Comparison of ENCODE assay signal across 8 mouse cellular contexts in genomic region chr5:115404241-115404794, GRCm38 (mm10). TPM values are rescaled to one million over a fixed set of nuclear protein-coding genes. Genes with fewer than 3 reads are reported as not detected.
DNase-seq lines count a peak whose midpoint lies in the region; ATAC-seq and TF ChIP-seq lines count a peak whose summit lies in the region.

No protein-coding gene starts in this region.

- peak; percentile 11 to 28 for DNase-seq in frontal cortex, postnatal 36 days (ENCODE audit: low spot score in 2 of 2)
- peak; percentile 82 for DNase-seq in embryo, embryonic 9.5 days (ENCODE audit: extremely low spot score)
- peak; percentile 30 to 57 for DNase-seq in kidney, postnatal 4 days
- no peak for DNase-seq in c-Kit-positive CD71-positive TER-119-positive erythroid progenitor cells, embryonic 14.5 days (ENCODE audit: low spot score)
- DNase-seq in thymus, postnatal 0 days (ENCODE audit: low spot score): no peak

- H3K27ac ChIP-seq in ES-Bruce4 (ENCODE audit: insufficient read depth, low read length): peak overlapping the region; percentile 77
- peak overlapping the region; percentile 98 for H3K27ac ChIP-seq in midbrain, embryonic 12.5 days (replicated peaks)

- TF ChIP-seq POLR2A in ES-Bruce4 (IDR thresholded peaks at IDR 0.05; ENCODE audit: insufficient read depth, low read length): no peak

- H3K9me3 ChIP-seq in ES-Bruce4 (replicated peaks; ENCODE audit: control insufficient read depth, insufficient read depth, low read length, poor library complexity, severe bottlenecking): no peaks in the 10 kb centered on the region
- H3K9me3 ChIP-seq in midbrain, embryonic 12.5 days: no peaks in the 10 kb centered on the region

- no peaks in the 10 kb centered on the region for H3K27me3 ChIP-seq in ES-Bruce4 (ENCODE audit: control insufficient read depth, insufficient read depth, low read length, poor library complexity, severe bottlenecking)
- no peaks in the 10 kb centered on the region for H3K27me3 ChIP-seq in midbrain, embryonic 12.5 days

- peak; percentile 4; the same call in 1 of the 2 replicates for TF ChIP-seq EP300 in ES-Bruce4 (IDR thresholded peaks at IDR 0.05; ENCODE audit: insufficient read depth, low read depth, low read length)

- peak overlapping the region; percentile 68; the same call in 1 of the 2 replicates for H3K9ac ChIP-seq in ES-Bruce4 (ENCODE audit: low read depth, poor library complexity, severe bottlenecking)
- H3K9ac ChIP-seq in midbrain, embryonic 12.5 days (replicated peaks): peak overlapping the region; percentile 48

- H3K4me3 ChIP-seq in ES-Bruce4 (ENCODE audit: low read depth, low read length): no peak overlapping the region; the same call in 1 of the 2 replicates
- peak overlapping the region; percentile 19 for H3K4me3 ChIP-seq in midbrain, embryonic 12.5 days

- TF ChIP-seq CTCF in ES-Bruce4 (IDR thresholded peaks at IDR 0.05; ENCODE audit: low read depth, low read length): no peak

- peak overlapping the region; percentile 44 for H3K4me2 ChIP-seq in midbrain, embryonic 12.5 days (replicated peaks)

- H3K36me3 ChIP-seq in ES-Bruce4 (ENCODE audit: control insufficient read depth, insufficient read depth, low read length, poor library complexity, severe bottlenecking): no peaks in the 10 kb centered on the region
- H3K36me3 ChIP-seq in midbrain, embryonic 12.5 days: no peaks in the 10 kb centered on the region

- peaks cover 11% of the 10 kb centered on the region for H3K4me1 ChIP-seq in ES-Bruce4 (ENCODE audit: control insufficient read depth, insufficient read depth, low read length)
- H3K4me1 ChIP-seq in midbrain, embryonic 12.5 days: peaks cover 46% of the 10 kb centered on the region

- ATAC-seq in frontal cortex, adult (ENCODE audit: low TSS enrichment): no peak
- peak; percentile 81 for ATAC-seq in midbrain, embryonic 12.5 days (ENCODE audit: low FRiP score, low read depth)

- WGBS in midbrain, embryonic 12.5 days: 1% methylated on average over 18 of the region's 18 CpGs

RNA-seq across cellular contexts. Expression of gene Msi1, which starts 25.1 kb away (rescaled TPM):
- polyA plus RNA-seq in ES-Bruce4 (2011; ENCODE audit: insufficient read depth, insufficient read length, low read depth, missing spikeins): 48.7 and 49.2 TPM in 2 replicates
- 211 and 227 TPM in 2 replicates for polyA plus RNA-seq in midbrain, embryonic 12.5 days (2016; fragmentation: Nextera tagmentation; extraction: Ambion mirVana)
- 2.2 TPM in 2 replicates for polyA plus RNA-seq in thymus, postnatal 0 days (2015; fragmentation: Nextera tagmentation; extraction: Ambion mirVana)

RNA-seq across cellular contexts. Expression of gene Cox6a1, which starts 55.5 kb away (rescaled TPM):
- 319 and 337 TPM in 2 replicates for polyA plus RNA-seq in ES-Bruce4 (2011; ENCODE audit: insufficient read depth, insufficient read length, low read depth, missing spikeins)
- 768 and 803 TPM in 2 replicates for polyA plus RNA-seq in midbrain, embryonic 12.5 days (2016; fragmentation: Nextera tagmentation; extraction: Ambion mirVana)
- 1,056 and 1,106 TPM in 2 replicates for polyA plus RNA-seq in thymus, postnatal 0 days (2015; fragmentation: Nextera tagmentation; extraction: Ambion mirVana)

Comparison
In these comparisons a context has a peak if more than half of its experiments do, and no peak if none do; other contexts are left out.
1. DNase-seq: peak in frontal cortex, postnatal 36 days (2 of 2), embryo, embryonic 9.5 days (single experiment) and kidney, postnatal 4 days (2 of 2); none in c-Kit-positive CD71-positive TER-119-positive erythroid progenitor cells, embryonic 14.5 days (single experiment) and thymus, postnatal 0 days (single experiment).
2. RNA of gene Msi1, which starts 25.1 kb away (polyA plus RNA-seq): 211 to 227 TPM in midbrain, embryonic 12.5 days and 48.7 to 49.2 TPM in ES-Bruce4; 2.2 TPM in thymus, postnatal 0 days; every median in the first group is over 10 times any median in the second.